Mouse (Mus musculus) stomach, embryonic 16.5 days (tissue): Measurements from ENCODE around the gene Crls1. TPM values are rescaled to one million over a fixed set of nuclear protein-coding genes. Genes with fewer than 3 reads are reported as not detected.

Source experiments
- ATAC-seq: fragments of 200-750 bp; cut with Nextera tagmentation; 2 replicates; pipeline ENCODE4 v1.8.0; 2017; ENCODE audit warnings: moderate number of reproducible peaks, moderate TSS enrichment; ENCODE audit not compliant: insufficient read depth, low FRiP score
- H3K27ac ChIP-seq: fragments of 300-500 bp; sonication (generic); 2 replicates; pipeline ENCODE4 v1.5.1; 2014; ENCODE audit warnings: low read length
- H3K27me3 ChIP-seq: fragments of 300-500 bp; sonication (generic); 2 replicates; pipeline ENCODE4 v1.6.1; 2014; ENCODE audit warnings: low read length, control low read depth, mixed read lengths; ENCODE audit not compliant: control insufficient read depth, insufficient read depth
- H3K36me3 ChIP-seq: fragments of 300-500 bp; sonication (generic); 2 replicates; pipeline ENCODE4 v1.6.1; 2014; ENCODE audit warnings: low read length; ENCODE audit not compliant: control insufficient read depth, insufficient read depth
- H3K4me1 ChIP-seq: fragments of 300-500 bp; sonication (generic); 2 replicates; pipeline ENCODE4 v1.6.1; 2014; ENCODE audit warnings: low read length, control low read depth, mixed read lengths; ENCODE audit not compliant: control insufficient read depth, insufficient read depth
- H3K4me2 ChIP-seq: fragments of 300-500 bp; sonication (generic); 2 replicates; pipeline ENCODE4 v1.6.1; 2014; ENCODE audit warnings: low read depth, low read length, mixed read lengths
- H3K4me3 ChIP-seq: fragments of 300-500 bp; sonication (generic); replicated peaks from 2 replicates; pipeline ENCODE4 v1.5.1; 2014; ENCODE audit warnings: mild to moderate bottlenecking, low read length
- H3K9ac ChIP-seq: fragments of 300-500 bp; sonication (generic); 2 replicates; pipeline ENCODE4 v1.6.1; 2014; ENCODE audit warnings: low read length
- H3K9me3 ChIP-seq: fragments of 300-500 bp; sonication (generic); replicated peaks from 2 replicates; pipeline ENCODE4 v1.6.1; 2016; ENCODE audit warnings: low read length, control low read depth; ENCODE audit not compliant: control insufficient read depth
- WGBS: fragments of 180-500 bp; shearing (Covaris S2); extraction: QIAGEN DNeasy Blood & Tissue Kit; methylation state at CpG from one replicate; pipeline ENCODE4 v1.1.7; 2014; 5-methylcytosine and 5-hydroxymethylcytosine counted together
- polyA plus RNA-seq: library from polyadenylated mRNA; unstranded; fragments of >200 nt; fragmentation: Nextera tagmentation; extraction: Ambion mirVana; gene quantifications from 2 replicates; pipeline ENCODE4 v1.2.1, GENCODE M21; 2015

Crls1 gene
- polyA plus RNA-seq, 1 experiment from 2014 or later, result 8.2 TPM

DNA sequence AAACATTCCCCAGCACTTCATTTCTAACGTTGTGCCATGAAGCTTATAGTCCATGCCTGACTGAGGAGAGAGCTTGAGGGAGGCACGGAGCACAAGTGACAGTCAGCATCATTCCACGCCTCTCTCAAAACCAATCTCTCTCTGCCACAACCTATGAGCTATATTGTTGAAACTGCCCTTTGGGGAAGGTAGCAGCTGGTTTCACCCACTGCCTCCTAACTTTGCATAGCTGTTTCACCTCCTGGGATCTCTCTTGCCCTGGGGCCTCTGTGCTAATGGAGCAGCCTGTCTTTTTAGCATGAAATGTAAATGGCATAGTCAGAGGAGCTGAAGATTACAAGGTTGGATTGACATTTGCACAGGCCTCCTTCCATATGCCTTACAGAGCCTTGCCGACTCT is 55.6 kb downstream of the Crls1 start:
- no peak for ATAC-seq
- H3K4me1 ChIP-seq, result no peaks in the 10 kb centered on the region
- H3K27ac ChIP-seq, result no peak overlapping the region
- no peaks in the 10 kb centered on the region for H3K9me3 ChIP-seq
- 59% methylated on average over 4 of the region's 4 CpGs for WGBS
- no peak overlapping the region for H3K4me3 ChIP-seq
- no peaks in the 10 kb centered on the region for H3K27me3 ChIP-seq
- no peak overlapping the region for H3K4me2 ChIP-seq
- H3K36me3 ChIP-seq, result no peaks in the 10 kb centered on the region
- H3K9ac ChIP-seq, result no peak overlapping the region

DNA sequence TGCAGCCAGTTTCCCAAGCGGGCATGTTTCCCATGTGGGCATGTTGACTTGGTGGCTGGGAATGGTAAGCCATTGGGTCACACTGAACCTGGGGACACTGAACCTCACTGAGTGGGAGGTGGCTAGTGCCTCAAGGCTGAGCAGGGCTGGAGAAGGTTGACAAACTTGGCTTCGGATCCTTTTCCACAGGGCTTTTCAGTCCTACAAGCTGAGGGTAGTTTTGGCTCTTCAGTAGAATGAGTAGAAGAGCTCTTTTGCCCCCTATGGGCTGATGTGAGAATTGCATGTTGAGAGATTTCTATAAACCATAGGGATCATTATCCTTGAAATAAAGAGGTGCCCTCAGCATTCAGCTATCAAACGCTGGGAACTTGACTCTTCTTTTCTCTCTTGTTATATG is 57.0 kb downstream of the Crls1 start:
- H3K4me1 ChIP-seq, result no peaks in the 10 kb centered on the region
- H3K27me3 ChIP-seq, result no peaks in the 10 kb centered on the region
- H3K4me3 ChIP-seq, result no peak overlapping the region
- WGBS, result 40% methylated on average over 3 of the region's 3 CpGs
- no peak for ATAC-seq
- no peak overlapping the region for H3K9ac ChIP-seq
- no peak overlapping the region for H3K27ac ChIP-seq
- H3K4me2 ChIP-seq, result no peak overlapping the region
- H3K9me3 ChIP-seq, result no peaks in the 10 kb centered on the region
- H3K36me3 ChIP-seq, result no peaks in the 10 kb centered on the region

- Histone ChIP-seq H3K27ac (no peak overlapping the region), H3K4me2 (no peak overlapping the region), H3K27me3 (no peaks in the 10 kb centered on the region), H3K9ac (no peak overlapping the region), H3K9me3 (no peaks in the 10 kb centered on the region), H3K36me3 (no peaks in the 10 kb centered on the region), H3K4me3 (no peak overlapping the region), H3K4me1 (no peaks in the 10 kb centered on the region)
- ATAC-seq, result no peak
- WGBS, result 70% methylated on average over 2 of the region's 2 CpGs
These were observed 58.5 kb downstream of the Crls1 start for GRCm38 (mm10) chr2:132904961-132905360.

GRCm38 (mm10) chr2:132906763-132907162 is 60.3 kb downstream of the Crls1 start:
- ATAC-seq, result no peak
- H3K4me3 ChIP-seq, result no peak overlapping the region
- no peak overlapping the region for H3K27ac ChIP-seq
- H3K9ac ChIP-seq, result no peak overlapping the region
- no peaks in the 10 kb centered on the region for H3K27me3 ChIP-seq
- no peaks in the 10 kb centered on the region for H3K9me3 ChIP-seq
- no peak overlapping the region for H3K4me2 ChIP-seq
- peaks cover 4% of the 10 kb centered on the region; the same call in 1 of the 2 replicates for H3K36me3 ChIP-seq
- H3K4me1 ChIP-seq, result no peaks in the 10 kb centered on the region
- WGBS, result 27% methylated on average over 8 of the region's 8 CpGs

GRCm38 (mm10) chr2:132914785-132915184 is 68.3 kb downstream of the Crls1 start:
- Histone ChIP-seq H3K36me3 (peaks cover 4% of the 10 kb centered on the region; the same call in 1 of the 2 replicates), H3K27me3 (no peaks in the 10 kb centered on the region), H3K4me3 (no peak overlapping the region), H3K4me2 (no peak overlapping the region), H3K4me1 (no peaks in the 10 kb centered on the region), H3K9me3 (no peaks in the 10 kb centered on the region), H3K27ac (no peak overlapping the region), H3K9ac (no peak overlapping the region)
- no peak for ATAC-seq
- whole genome bisulfite sequencing, result 67% methylated on average over 1 of the region's 1 CpGs

Other genes starting within 250 kb of the Crls1 start
- 12.3 and 13.0 TPM in 2 replicates for gene Shld1, start 159.7 kb upstream of the Crls1 start, polyA plus RNA-seq
- gene Chgb, start 65.4 kb upstream of the Crls1 start, polyA plus RNA-seq, result 17.6 and 18.3 TPM in 2 replicates
- gene Trmt6, start 30.6 kb upstream of the Crls1 start, polyA plus RNA-seq, result 19.6 and 22.9 TPM in 2 replicates
- gene Mcm8, start 30.5 kb upstream of the Crls1 start, polyA plus RNA-seq, result 10.7 and 10.8 TPM in 2 replicates
- gene Lrrn4, start 34.2 kb downstream of the Crls1 start, polyA plus RNA-seq, result 9.5 and 11.5 TPM in 2 replicates
- 45.0 and 50.9 TPM in 2 replicates for gene Fermt1, start 99.2 kb downstream of the Crls1 start, polyA plus RNA-seq